Mouse (Mus musculus) monocyte, adult 5-6 weeks (primary cell): ENCODE measurements around the gene Chsy1. TPM values are rescaled to one million over a fixed set of nuclear protein-coding genes. Genes with fewer than 3 reads are reported as not detected.

Experiments
- ATAC-seq: fragments of 153-309, 156-312 bp; replicated peaks from 2 replicates; pipeline ENCODE4 v1.8.0; 2017; ENCODE audit warnings: mild to moderate bottlenecking; ENCODE audit not compliant: low TSS enrichment, insufficient number of reproducible peaks, severe bottlenecking, poor library complexity, low FRiP score
- total RNA-seq: library from RNA; stranded (forward); fragments of 200-1000, 200-491, 200-594 nt; gene quantifications from 3 replicates; pipeline ENCODE4 v1.2.3, GENCODE M21; 2017

The Chsy1 gene
- total RNA-seq, 1 experiment from 2014 or later: 91.3 TPM

DNA sequence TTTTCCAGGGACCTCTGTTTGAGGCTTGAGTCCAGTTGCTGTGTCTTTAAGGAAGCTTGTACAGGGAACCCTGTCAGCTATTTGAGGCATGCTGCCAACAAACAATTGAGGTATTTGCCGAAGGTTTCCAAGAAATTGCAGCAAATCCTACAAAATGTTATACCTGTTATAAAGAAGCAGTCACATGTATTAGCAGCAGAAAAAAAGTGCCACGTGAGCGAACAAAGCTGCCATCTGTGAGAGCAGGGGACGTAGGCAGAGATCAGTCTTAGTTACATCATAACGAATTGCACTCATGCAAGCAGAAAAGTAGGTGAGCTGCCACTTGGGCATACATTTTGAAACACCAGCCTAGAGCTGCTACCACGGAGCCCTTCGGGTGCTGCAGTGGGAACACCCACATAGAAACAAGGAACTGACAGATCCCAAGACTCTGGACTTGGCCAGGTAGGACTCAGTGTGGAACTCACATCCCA lies 2.7 kb upstream of the Chsy1 start:
- ATAC-seq: no peak

- ATAC-seq: no peak
Observed at GRCm38 (mm10) chr7:66107206-66107605, 2.1 kb upstream of the Chsy1 start.

DNA sequence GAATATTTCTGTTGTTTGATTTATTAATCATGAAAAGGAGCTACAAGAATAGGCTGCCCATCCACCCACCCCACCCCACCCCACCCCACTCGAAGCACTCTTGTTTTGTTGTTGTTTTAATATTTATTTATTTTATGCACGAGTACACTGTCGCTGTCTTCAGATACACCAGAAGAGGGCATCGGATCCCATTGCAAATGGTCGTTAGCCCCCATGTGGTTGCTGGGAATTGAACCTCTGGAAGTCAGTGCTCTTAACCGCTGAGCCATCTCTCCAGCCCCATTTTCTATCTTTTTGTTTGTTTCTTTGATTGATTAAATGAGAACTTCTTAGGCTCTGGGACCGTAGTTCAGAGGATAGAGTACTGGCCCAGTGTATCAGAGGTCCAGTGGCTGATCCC lies 1.4 kb upstream of the Chsy1 start:
- no peak for ATAC-seq

GRCm38 (mm10) chr7:66109855-66110635 lies 730 bp downstream of the Chsy1 start:
- no peak for ATAC-seq

- no peak for ATAC-seq
Observed at GRCm38 (mm10) chr7:66110636-66111112, 1.4 kb downstream of the Chsy1 start.

DNA sequence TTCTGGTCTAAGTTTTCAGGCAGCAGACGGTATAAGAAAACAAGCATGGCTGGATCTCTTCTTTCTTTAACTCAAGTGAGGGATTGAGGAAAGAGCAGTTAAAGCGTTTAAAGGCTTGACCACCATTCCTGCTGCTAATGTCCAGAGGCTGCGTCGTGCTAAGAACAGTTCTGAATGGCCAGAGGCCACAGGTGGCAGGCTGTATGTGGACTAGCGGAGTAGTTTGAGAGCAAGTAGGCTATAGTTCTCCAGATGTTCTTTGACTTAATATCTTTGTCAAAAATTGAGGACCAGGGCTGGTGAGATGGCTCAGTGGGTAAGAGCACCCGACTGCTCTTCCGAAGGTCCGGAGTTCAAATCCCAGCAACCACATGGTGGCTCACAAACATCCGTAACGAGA lies 1.9 kb downstream of the Chsy1 start:
- ATAC-seq: no peak

DNA sequence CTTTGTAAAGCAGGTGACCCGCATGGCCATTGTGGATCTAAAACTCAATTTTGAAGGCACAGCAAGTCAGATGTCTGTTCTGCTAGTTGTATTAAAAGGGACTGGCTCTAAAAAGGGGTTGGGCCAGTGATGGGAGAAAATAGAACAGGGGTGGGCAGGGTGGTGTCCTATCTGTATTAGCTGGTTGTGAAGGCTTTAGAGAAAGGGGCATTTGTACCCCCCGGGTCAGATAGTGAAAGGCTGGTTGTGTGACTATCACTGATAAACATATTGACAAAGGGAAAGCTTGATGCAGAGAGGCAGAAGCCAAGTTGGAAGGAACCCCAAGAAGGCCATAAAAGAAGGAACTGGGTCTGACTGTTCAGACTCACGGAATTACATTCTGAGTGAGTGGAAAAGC lies 4.2 kb downstream of the Chsy1 start:
- no peak for ATAC-seq

DNA sequence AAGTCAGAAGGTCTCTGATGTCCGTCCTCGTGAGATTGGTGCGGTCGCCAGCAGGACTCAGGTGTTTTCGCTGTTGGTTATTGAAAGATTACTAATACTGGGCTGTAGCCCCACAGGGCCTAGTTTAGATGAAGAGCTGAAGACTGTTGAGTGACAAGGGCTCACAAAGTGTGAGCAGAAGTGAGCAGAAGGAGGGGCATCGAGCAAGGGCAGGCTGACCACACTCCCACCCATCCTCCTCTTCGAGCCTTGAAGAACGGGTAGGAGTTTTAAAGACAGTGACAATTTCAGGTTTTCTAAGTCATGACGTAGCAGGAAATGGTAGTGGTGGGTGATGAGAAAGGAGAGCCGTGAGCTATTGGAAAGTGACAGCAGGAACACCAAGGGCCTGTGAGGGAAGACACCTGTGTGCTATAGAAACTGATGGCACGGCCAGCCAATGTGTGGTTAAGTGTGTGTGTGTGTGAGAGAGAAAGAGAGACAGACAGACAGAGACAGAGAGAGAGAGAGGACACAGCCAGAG lies 6.6 kb downstream of the Chsy1 start:
- peak; percentile 38 for ATAC-seq

GRCm38 (mm10) chr7:66116906-66117482 lies 7.7 kb downstream of the Chsy1 start:
- no peak for ATAC-seq

DNA sequence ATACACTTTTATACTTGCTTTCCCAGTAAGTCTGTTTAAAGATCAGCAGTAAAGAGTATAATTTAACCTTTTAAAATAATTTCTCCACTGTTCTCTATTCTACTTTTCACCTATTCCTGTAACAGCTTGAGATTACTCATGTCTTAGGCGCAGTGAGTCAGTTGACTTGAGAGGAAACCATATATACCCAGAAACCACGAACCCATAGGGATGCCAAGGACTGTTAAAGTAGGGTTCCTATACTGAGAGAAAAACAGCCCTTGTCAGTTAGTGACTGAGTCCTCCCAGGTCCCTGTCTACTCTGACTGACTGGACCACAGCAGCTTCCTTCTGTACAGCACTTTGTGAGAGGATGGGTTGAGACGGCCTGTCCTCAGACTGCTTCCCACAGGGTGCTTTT lies 8.7 kb downstream of the Chsy1 start:
- ATAC-seq: no peak

DNA sequence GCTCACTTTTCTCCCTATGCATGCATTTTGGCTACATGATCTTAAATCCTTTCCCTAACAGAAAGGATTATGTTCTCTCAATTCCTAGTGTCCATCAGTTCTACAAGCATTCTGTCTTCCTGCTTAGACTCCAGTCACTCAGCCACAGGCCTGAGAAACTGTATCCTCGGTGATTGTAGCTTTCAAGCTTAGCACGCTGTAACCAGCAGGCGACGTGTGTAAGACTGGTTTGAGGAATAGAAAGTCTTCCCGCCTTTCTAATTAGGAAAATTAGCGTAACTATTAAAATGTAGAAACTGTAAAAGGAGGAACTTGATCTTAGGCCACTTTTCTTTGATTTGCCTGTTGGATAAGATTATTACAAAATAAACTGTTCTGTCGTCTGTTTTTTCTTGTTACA lies 9.5 kb downstream of the Chsy1 start:
- ATAC-seq: peak; percentile 47

DNA sequence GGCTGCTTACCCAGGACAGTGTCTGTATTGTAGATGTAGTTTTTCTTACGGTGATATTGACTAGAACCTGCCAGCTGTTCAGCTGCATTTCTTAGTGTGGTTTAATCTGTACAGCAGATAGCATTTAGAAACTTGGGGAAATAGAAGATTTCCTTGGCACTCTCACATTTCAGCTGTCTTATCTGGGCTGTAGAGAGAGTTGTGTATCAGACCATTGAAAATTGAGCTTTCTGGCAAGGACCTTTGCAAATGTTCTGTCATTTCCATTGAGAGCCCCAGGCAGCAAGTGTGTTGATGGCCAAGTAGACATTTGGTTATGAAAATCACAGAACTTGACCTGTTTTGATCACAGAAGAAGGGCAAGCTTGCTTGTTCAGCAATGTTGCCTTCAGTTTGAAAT lies 10.8 kb downstream of the Chsy1 start:
- no peak for ATAC-seq

GRCm38 (mm10) chr7:66120702-66121396 lies 11.5 kb downstream of the Chsy1 start:
- peak; percentile 63; the same call in 1 of the 2 replicates for ATAC-seq

DNA sequence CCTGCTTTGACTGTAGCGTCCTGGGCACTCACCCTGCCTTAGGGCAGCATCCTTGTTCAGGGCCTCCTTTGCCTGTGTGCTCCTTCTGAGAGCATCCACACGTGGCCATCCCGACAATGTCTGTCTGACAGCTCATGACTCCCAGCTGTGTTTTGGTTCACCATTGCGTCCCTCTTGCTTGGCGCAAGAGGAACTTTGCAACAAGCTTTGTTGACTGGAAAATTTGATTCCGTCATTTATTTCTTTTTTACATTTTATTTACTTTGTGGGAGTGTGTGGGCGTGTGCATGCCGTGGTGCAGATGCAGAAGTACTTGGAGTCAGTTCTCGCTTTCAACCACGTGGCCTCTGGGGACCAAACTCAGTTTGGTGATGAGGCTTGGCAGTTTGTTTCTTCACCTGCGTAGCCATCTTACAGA lies 15.2 kb downstream of the Chsy1 start:
- ATAC-seq: peak; percentile 65; the same call in 1 of the 2 replicates

GRCm38 (mm10) chr7:66125368-66125767 lies 16.1 kb downstream of the Chsy1 start:
- peak; percentile 73; the same call in 1 of the 2 replicates for ATAC-seq

GRCm38 (mm10) chr7:66127951-66128645 lies 18.8 kb downstream of the Chsy1 start:
- no peak for ATAC-seq

DNA sequence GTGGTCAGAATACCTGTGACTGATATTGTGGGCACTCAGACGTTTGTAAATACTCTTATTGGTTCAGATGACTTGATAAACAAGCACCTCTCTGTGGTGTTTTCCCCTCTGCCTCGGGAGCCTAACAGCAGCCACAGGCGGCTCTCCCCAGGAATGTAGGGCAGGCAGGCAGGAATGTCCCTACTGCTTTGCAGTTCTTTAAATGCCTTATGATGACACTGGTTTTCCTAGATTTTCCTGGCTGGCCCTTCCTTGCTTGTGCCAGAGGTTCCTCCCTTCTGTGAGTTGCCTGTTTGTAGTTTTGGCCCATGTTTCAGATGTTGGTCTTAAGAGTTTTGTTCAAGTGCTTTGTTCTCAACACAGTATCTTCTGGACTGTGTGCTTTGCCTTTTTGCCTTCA lies 19.5 kb downstream of the Chsy1 start:
- no peak for ATAC-seq

- ATAC-seq: no peak
Observed at GRCm38 (mm10) chr7:66130296-66130695, 21.0 kb downstream of the Chsy1 start.
